Mouse (Mus musculus) spleen, adult 2 months (tissue): Measurements from ENCODE around the gene Rufy2. TPM values are rescaled to one million over a fixed set of nuclear protein-coding genes. Genes with fewer than 3 reads are reported as not detected.

Experiments used
- DNase-seq, 2 experiments: peaks; one replicate each; pipeline versions ENCODE4 v3.0.0 to v3.0.0-alpha.2; 2012 to 2021; ENCODE audit warnings: low spot score in 2 of 2, low read depth in 1 of 2
- H3K27ac ChIP-seq: fragments of 200-500 bp; 2 replicates; pipeline ENCODE4 v1.5.1; 2012; ENCODE audit warnings: low read length, inconsistent platforms; ENCODE audit not compliant: insufficient read depth
- H3K27me3 ChIP-seq: fragments of 200-500 bp; 2 replicates; pipeline ENCODE4 v1.6.1; 2012; ENCODE audit warnings: mild to moderate bottlenecking, moderate library complexity, low read length, inconsistent platforms; ENCODE audit not compliant: control insufficient read depth, insufficient read depth
- H3K36me3 ChIP-seq: fragments of 200-500 bp; 2 replicates; pipeline ENCODE4 v1.6.1; 2012; ENCODE audit warnings: mild to moderate bottlenecking, low read length, inconsistent platforms; ENCODE audit not compliant: control insufficient read depth, insufficient read depth
- H3K4me1 ChIP-seq: fragments of 200-500 bp; 2 replicates; pipeline ENCODE4 v1.6.1; 2011; ENCODE audit warnings: inconsistent platforms; ENCODE audit not compliant: control insufficient read depth, insufficient read depth, insufficient read length
- H3K4me3 ChIP-seq: fragments of 200-500 bp; 2 replicates; pipeline ENCODE4 v1.5.1; 2011; ENCODE audit warnings: mild to moderate bottlenecking, inconsistent platforms; ENCODE audit not compliant: insufficient read depth, insufficient read length; ENCODE audit errors: extremely low read depth
- CTCF ChIP-seq: fragments of 200-500 bp; IDR thresholded peaks from 2 replicates; pipeline ENCODE4 v1.5.1; 2011; ENCODE audit warnings: mild to moderate bottlenecking, inconsistent platforms; ENCODE audit not compliant: insufficient read depth, insufficient read length, insufficient replicate concordance; ENCODE audit errors: extremely low read depth
- POLR2A ChIP-seq: fragments of 200-500 bp; IDR thresholded peaks from 2 replicates; pipeline ENCODE4 v1.6.1; 2011; ENCODE audit warnings: low read depth, low read length, inconsistent platforms
- WGBS: fragments of 180-500 bp; shearing (Covaris S2); methylation state at CpG from one replicate; pipeline ENCODE4 v1.1.7; 2018; 5-methylcytosine and 5-hydroxymethylcytosine counted together
- polyA plus RNA-seq: library from polyadenylated mRNA; depleted of rRNA; stranded (reverse); fragments of >200 nt; gene quantifications from 2 replicates; pipeline ENCODE4 v1.2.3, GENCODE M21; 2012

Rufy2 gene
- polyA plus RNA-seq, 1 experiment, result 3.0 TPM

- DNase-seq, result no peak
These were observed 10.6 kb downstream of the Rufy2 start for GRCm38 (mm10) chr10:62990636-62991035.

GRCm38 (mm10) chr10:62993991-62994390, 14.0 kb downstream of the Rufy2 start:
- no peaks in the 10 kb centered on the region for H3K4me1 ChIP-seq
- no peaks in the 10 kb centered on the region for H3K27me3 ChIP-seq
- TF ChIP-seq CTCF (no peak), POLR2A (no peak)
- H3K27ac ChIP-seq, result no peak overlapping the region
- H3K36me3 ChIP-seq, result peaks cover 31% of the 10 kb centered on the region
- 97% methylated on average over 6 of the region's 9 CpGs for WGBS
- H3K4me3 ChIP-seq, result no peak overlapping the region
- no peak for DNase-seq

More at GRCm38 (mm10) chr10:62990636-62991035, 10.6 kb downstream of the Rufy2 start:
- no peak overlapping the region for H3K4me3 ChIP-seq
- H3K36me3 ChIP-seq, result peaks cover 22% of the 10 kb centered on the region
- no peak overlapping the region for H3K27ac ChIP-seq
- H3K27me3 ChIP-seq, result no peaks in the 10 kb centered on the region
- TF ChIP-seq POLR2A (no peak), CTCF (no peak)
- no peaks in the 10 kb centered on the region for H3K4me1 ChIP-seq
- 94% methylated on average over 15 of the region's 15 CpGs for WGBS

GRCm38 (mm10) chr10:63000584-63000983, 20.6 kb downstream of the Rufy2 start:
- Histone ChIP-seq H3K4me3 (no peak overlapping the region), H3K27me3 (no peaks in the 10 kb centered on the region), H3K4me1 (no peaks in the 10 kb centered on the region), H3K36me3 (peaks cover 30% of the 10 kb centered on the region), H3K27ac (no peak overlapping the region)
- DNase-seq, result no peak
- WGBS, result 65% methylated on average over 9 of the region's 9 CpGs
- no peak for TF ChIP-seq CTCF
- TF ChIP-seq POLR2A, result no peak

- no peak overlapping the region for H3K27ac ChIP-seq
- DNase-seq, result no peak
- H3K4me3 ChIP-seq, result no peak overlapping the region
- H3K36me3 ChIP-seq, result peaks cover 27% of the 10 kb centered on the region
- WGBS, result 80% methylated on average over 9 of the region's 9 CpGs
- no peaks in the 10 kb centered on the region for H3K4me1 ChIP-seq
- H3K27me3 ChIP-seq, result no peaks in the 10 kb centered on the region
- TF ChIP-seq POLR2A (no peak), CTCF (no peak)
These were observed 23.2 kb downstream of the Rufy2 start for GRCm38 (mm10) chr10:63003252-63003651.

GRCm38 (mm10) chr10:63004556-63004955, 24.5 kb downstream of the Rufy2 start:
- DNase-seq, result no peak
- WGBS, result 94% methylated on average over 9 of the region's 9 CpGs
- H3K4me3 ChIP-seq, result no peak overlapping the region
- no peaks in the 10 kb centered on the region for H3K4me1 ChIP-seq
- peaks cover 25% of the 10 kb centered on the region for H3K36me3 ChIP-seq
- no peak overlapping the region for H3K27ac ChIP-seq
- TF ChIP-seq CTCF (no peak), POLR2A (no peak)
- no peaks in the 10 kb centered on the region for H3K27me3 ChIP-seq

- no peak overlapping the region for H3K4me3 ChIP-seq
- no peak overlapping the region for H3K27ac ChIP-seq
- no peak for DNase-seq
- H3K4me1 ChIP-seq, result no peaks in the 10 kb centered on the region
- 87% methylated on average over 3 of the region's 3 CpGs for WGBS
- H3K27me3 ChIP-seq, result no peaks in the 10 kb centered on the region
- TF ChIP-seq CTCF (no peak), POLR2A (no peak)
- H3K36me3 ChIP-seq, result peaks cover 26% of the 10 kb centered on the region
These were observed 28.2 kb downstream of the Rufy2 start for GRCm38 (mm10) chr10:63008193-63008592.

- H3K27me3 ChIP-seq, result no peaks in the 10 kb centered on the region
- H3K4me1 ChIP-seq, result no peaks in the 10 kb centered on the region
- no peak overlapping the region for H3K4me3 ChIP-seq
- TF ChIP-seq POLR2A (no peak), CTCF (no peak)
- WGBS, result 47% methylated on average over 4 of the region's 4 CpGs
- DNase-seq, result no peak
- H3K27ac ChIP-seq, result no peak overlapping the region
- H3K36me3 ChIP-seq, result peaks cover 31% of the 10 kb centered on the region
These were observed 30.2 kb downstream of the Rufy2 start for GRCm38 (mm10) chr10:63010268-63010667.

GRCm38 (mm10) chr10:63011556-63011955, 31.5 kb downstream of the Rufy2 start:
- H3K4me1 ChIP-seq, result no peaks in the 10 kb centered on the region

More at GRCm38 (mm10) chr10:63011556-63011955, 31.5 kb downstream of the Rufy2 start:
- Histone ChIP-seq H3K36me3 (peaks cover 36% of the 10 kb centered on the region), H3K27ac (no peak overlapping the region), H3K4me3 (no peak overlapping the region), H3K27me3 (no peaks in the 10 kb centered on the region)
- 93% methylated on average over 6 of the region's 6 CpGs for WGBS
- DNase-seq, result no peak
- TF ChIP-seq POLR2A, result no peak
